Mouse (Mus musculus) cortical plate, adult 2 months (tissue): ENCODE data around the gene Ptpn11.

Experiments
- CTCF ChIP-seq: fragments of 200-500 bp; IDR thresholded peaks from 2 replicates; pipeline ENCODE4 v1.5.1; 2011; ENCODE audit warnings: mild to moderate bottlenecking, control low read depth, low read length; ENCODE audit not compliant: insufficient read depth; ENCODE audit errors: extremely low read depth
- POLR2A ChIP-seq: fragments of 200-500 bp; IDR thresholded peaks from 2 replicates; pipeline ENCODE4 v1.6.1; 2011; ENCODE audit warnings: mild to moderate bottlenecking, low read length, control low read depth; ENCODE audit not compliant: insufficient read depth; ENCODE audit errors: extremely low read depth

- TF ChIP-seq POLR2A (no peak), CTCF (no peak)
These were observed 75.6 kb downstream of the Ptpn11 start for GRCm38 (mm10) chr5:121115391-121116157.
